Mouse (Mus musculus) adrenal gland, postnatal 25 days (tissue): Measurements from ENCODE around the gene Arhgap42. TPM values are rescaled to one million over a fixed set of nuclear protein-coding genes. Genes with fewer than 3 reads are reported as not detected.

Source experiments
- DNase-seq: peaks from one replicate; pipeline ENCODE4 v3.0.0; 2021; ENCODE audit warnings: mixed read lengths
- long read RNA-seq: library from polyadenylated mRNA; stranded (forward); transcript quantifications from one replicate; pipeline ENCODE4 v2.0.0, GENCODE M21; 2021
- total RNA-seq: library from RNA; stranded (reverse); gene quantifications from 2 replicates; pipeline ENCODE4 v1.2.3, GENCODE M21; 2021

Arhgap42 gene
- 32.9 and 47.2 TPM in 2 replicates for total RNA-seq
- long read RNA-seq, partial matches to known transcripts: 5 of 10 reads
- long read RNA-seq, other reads (novel, unspliced or antisense): 5 of 10 reads

- peak; percentile 83 for DNase-seq
Measured at GRCm38 (mm10) chr9:9238438-9239391, at the start of gene Arhgap42. TSS of gene Arhgap42 (minus strand) at chr9:9239101.

- DNase-seq: no peak
Measured at GRCm38 (mm10) chr9:9288140-9288539, 49.2 kb upstream of the Arhgap42 start.

- no peak for DNase-seq
Measured at GRCm38 (mm10) chr9:9269305-9269704, 30.4 kb upstream of the Arhgap42 start.

GRCm38 (mm10) chr9:9267606-9268601 is 29.0 kb upstream of the Arhgap42 start:
- DNase-seq: no peak

GRCm38 (mm10) chr9:9263543-9263942 is 24.6 kb upstream of the Arhgap42 start:
- no peak for DNase-seq

- DNase-seq: no peak
Measured at GRCm38 (mm10) chr9:9262479-9262878, 23.6 kb upstream of the Arhgap42 start.

GRCm38 (mm10) chr9:9254764-9255163 is 15.9 kb upstream of the Arhgap42 start:
- DNase-seq: no peak

- DNase-seq: no peak
Measured at GRCm38 (mm10) chr9:9248529-9248928, 9.6 kb upstream of the Arhgap42 start.

- DNase-seq: no peak
Measured at GRCm38 (mm10) chr9:9245994-9246393, 7.1 kb upstream of the Arhgap42 start.

- DNase-seq: no peak
Measured at GRCm38 (mm10) chr9:9243834-9244233, 4.9 kb upstream of the Arhgap42 start.

- DNase-seq: no peak
Measured at GRCm38 (mm10) chr9:9241202-9241795, 2.4 kb upstream of the Arhgap42 start.

- no peak for DNase-seq
Measured at GRCm38 (mm10) chr9:9237511-9237910, 1.4 kb downstream of the Arhgap42 start.

- no peak for DNase-seq
Measured at GRCm38 (mm10) chr9:9229662-9230061, 9.2 kb downstream of the Arhgap42 start.

GRCm38 (mm10) chr9:9224837-9225236 is 14.1 kb downstream of the Arhgap42 start:
- no peak for DNase-seq

GRCm38 (mm10) chr9:9223384-9223783 is 15.5 kb downstream of the Arhgap42 start:
- DNase-seq: no peak

- no peak for DNase-seq
Measured at GRCm38 (mm10) chr9:9221950-9222486, 16.9 kb downstream of the Arhgap42 start.

GRCm38 (mm10) chr9:9221185-9221584 is 17.7 kb downstream of the Arhgap42 start:
- DNase-seq: no peak

- DNase-seq: no peak
Measured at GRCm38 (mm10) chr9:9218301-9218700, 20.6 kb downstream of the Arhgap42 start.

- DNase-seq: no peak
Measured at GRCm38 (mm10) chr9:9214849-9215248, 24.1 kb downstream of the Arhgap42 start.

GRCm38 (mm10) chr9:9214296-9214695 is 24.6 kb downstream of the Arhgap42 start:
- DNase-seq: no peak

GRCm38 (mm10) chr9:9211411-9212087 is 27.4 kb downstream of the Arhgap42 start:
- no peak for DNase-seq
